In the genomic region with DNA sequence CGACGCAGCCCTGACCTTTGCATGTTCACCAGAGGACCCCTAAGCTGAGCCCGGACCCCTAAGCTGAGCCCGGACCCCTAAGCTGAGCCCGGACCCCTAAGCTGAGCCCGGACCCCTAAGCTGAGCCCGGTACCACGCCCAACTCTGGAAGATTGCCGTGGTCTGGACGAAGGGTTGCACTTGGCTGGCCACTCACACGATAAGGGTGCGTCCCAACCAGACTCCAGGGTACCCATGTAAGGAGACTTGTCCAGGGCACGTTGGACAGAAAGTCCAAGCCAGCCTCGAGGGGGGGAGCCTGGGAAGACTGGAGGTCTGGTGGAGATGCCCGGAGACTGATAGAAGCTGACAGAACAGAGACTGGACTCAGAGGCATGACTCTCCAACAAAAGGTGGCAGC, we compare ENCODE assay signal across 8 mouse cellular contexts. TPM values are rescaled to one million over a fixed set of nuclear protein-coding genes. Genes with fewer than 3 reads are reported as not detected.
DNase-seq lines count a peak whose midpoint lies in the region; ATAC-seq lines count a peak whose summit lies in the region.

No protein-coding gene starts in this region.

- H3K27ac ChIP-seq in embryonic facial prominence, embryonic 10.5 days (replicated peaks), result no peak overlapping the region
- no peak overlapping the region for H3K27ac ChIP-seq in hindbrain, embryonic 11.5 days (ENCODE audit: low read depth, low read length)
- H3K27ac ChIP-seq in midbrain, embryonic 11.5 days (ENCODE audit: low read depth, low read length), result no peak overlapping the region

- H3K4me2 ChIP-seq in hindbrain, embryonic 11.5 days (replicated peaks; ENCODE audit: low read depth, low read length), result no peak overlapping the region
- peak overlapping the region; percentile 94; the same call in 1 of the 2 replicates for H3K4me2 ChIP-seq in midbrain, embryonic 11.5 days

- 24% methylated on average over 15 of the region's 15 CpGs for WGBS in embryonic facial prominence, embryonic 10.5 days
- WGBS in hindbrain, embryonic 11.5 days, result 17% methylated on average over 15 of the region's 15 CpGs
- WGBS in midbrain, embryonic 11.5 days, result 19% methylated on average over 15 of the region's 15 CpGs

- H3K36me3 ChIP-seq in embryonic facial prominence, embryonic 10.5 days (replicated peaks), result no peaks in the 10 kb centered on the region
- no peaks in the 10 kb centered on the region for H3K36me3 ChIP-seq in hindbrain, embryonic 11.5 days (ENCODE audit: control insufficient read depth, insufficient read depth, low read length)
- no peaks in the 10 kb centered on the region for H3K36me3 ChIP-seq in midbrain, embryonic 11.5 days (ENCODE audit: control insufficient read depth, insufficient read depth, low read length)

- intact Hi-C loops in gastrocnemius, postnatal 36 days (cut with DNase I), result no loop called here

- H3K4me1 ChIP-seq in embryonic facial prominence, embryonic 10.5 days, result peaks cover 46% of the 10 kb centered on the region
- peaks cover 15% of the 10 kb centered on the region for H3K4me1 ChIP-seq in hindbrain, embryonic 11.5 days (replicated peaks; ENCODE audit: control insufficient read depth, insufficient read depth, low read length)
- peaks cover 25% of the 10 kb centered on the region for H3K4me1 ChIP-seq in midbrain, embryonic 11.5 days (ENCODE audit: control insufficient read depth, insufficient read depth, low read length)

- peaks cover 75% of the 10 kb centered on the region for H3K27me3 ChIP-seq in embryonic facial prominence, embryonic 10.5 days (replicated peaks; ENCODE audit: low read depth, poor library complexity, severe bottlenecking)
- H3K27me3 ChIP-seq in hindbrain, embryonic 11.5 days (ENCODE audit: control insufficient read depth, insufficient read depth, low read length), result peaks cover 25% of the 10 kb centered on the region
- peaks cover 31% of the 10 kb centered on the region for H3K27me3 ChIP-seq in midbrain, embryonic 11.5 days (ENCODE audit: control insufficient read depth, insufficient read depth, low read length)

- H3K4me3 ChIP-seq in embryonic facial prominence, embryonic 10.5 days, result peak overlapping the region; percentile 68
- peak overlapping the region; percentile 4; the same call in 1 of the 2 replicates for H3K4me3 ChIP-seq in hindbrain, embryonic 11.5 days (ENCODE audit: low read depth, low read length)
- H3K4me3 ChIP-seq in midbrain, embryonic 11.5 days (ENCODE audit: low read depth, low read length), result peak overlapping the region; percentile 52

- peak; percentile 33 to 51 for DNase-seq in heart, adult 18-20 months
- no peak for DNase-seq in heart, adult 8-10 months (ENCODE audit: low spot score)
- no peak for DNase-seq in embryonic facial prominence, embryonic 10.5 days (ENCODE audit: low spot score)
- no peak for DNase-seq in hindbrain, embryonic 11.5 days (ENCODE audit: low spot score)
- peak; percentile 85 for DNase-seq in midbrain, embryonic 11.5 days (ENCODE audit: low spot score, missing footprints)
- no peak for DNase-seq in spleen, postnatal 4 days (ENCODE audit: low spot score in 2 of 2)
- DNase-seq in gastrocnemius, postnatal 36 days, result no peak
- DNase-seq in frontal cortex, postnatal 14 days (ENCODE audit: low spot score in 2 of 2), result no peak

- no peak for ATAC-seq in hindbrain, embryonic 11.5 days (ENCODE audit: low FRiP score)
- ATAC-seq in midbrain, embryonic 11.5 days (ENCODE audit: low FRiP score), result no peak

- no peak overlapping the region for H3K9ac ChIP-seq in hindbrain, embryonic 11.5 days (ENCODE audit: low read depth, low read length)
- H3K9ac ChIP-seq in midbrain, embryonic 11.5 days (ENCODE audit: low read length), result no peak overlapping the region

- no peaks in the 10 kb centered on the region for H3K9me3 ChIP-seq in embryonic facial prominence, embryonic 10.5 days
- H3K9me3 ChIP-seq in hindbrain, embryonic 11.5 days (ENCODE audit: control insufficient read depth, low read length), result no peaks in the 10 kb centered on the region
- H3K9me3 ChIP-seq in midbrain, embryonic 11.5 days (ENCODE audit: control insufficient read depth, low read length), result no peaks in the 10 kb centered on the region

RNA-seq across cellular contexts. Expression of gene Eva1c, which starts 5.2 kb away (rescaled TPM):
- 1 to 10 TPM; 1.7 to 3.1 TPM for total RNA-seq in heart, adult 18-20 months (2021)
- 1 to 10 TPM; 1.6 TPM for total RNA-seq in heart, adult 8-10 months (2022)
- polyA plus RNA-seq in embryonic facial prominence, embryonic 10.5 days (2016; fragmentation: Nextera tagmentation; extraction: Ambion mirVana), result 0.36 and 0.41 TPM in 2 replicates
- 1.3 and 1.9 TPM in 2 replicates for polyA plus RNA-seq in hindbrain, embryonic 11.5 days (2014; fragmentation: Nextera tagmentation; extraction: Ambion mirVana)
- polyA plus RNA-seq in midbrain, embryonic 11.5 days (2014; fragmentation: Nextera tagmentation; extraction: Ambion mirVana), result 1.1 and 1.3 TPM in 2 replicates
- total RNA-seq in gastrocnemius, postnatal 36 days (2021), result under 1 TPM in 1 of 2 experiments, not detected in 1; 0.30 TPM

RNA-seq across cellular contexts. Expression of gene Urb1, which starts 21.5 kb away (rescaled TPM):
- total RNA-seq in heart, adult 18-20 months (2021), result 1 to 10 TPM; 5.5 to 7.3 TPM
- 1 to 10 TPM; 5.7 to 9.1 (median 7.4) TPM for total RNA-seq in heart, adult 8-10 months (2022)
- 10.9 and 11.5 TPM in 2 replicates for polyA plus RNA-seq in embryonic facial prominence, embryonic 10.5 days (2016; fragmentation: Nextera tagmentation; extraction: Ambion mirVana)
- polyA plus RNA-seq in hindbrain, embryonic 11.5 days (2014; fragmentation: Nextera tagmentation; extraction: Ambion mirVana), result 13.2 and 14.4 TPM in 2 replicates
- polyA plus RNA-seq in midbrain, embryonic 11.5 days (2014; fragmentation: Nextera tagmentation; extraction: Ambion mirVana), result 13.1 and 14.2 TPM in 2 replicates
- total RNA-seq in gastrocnemius, postnatal 36 days (2021), result 1 to 10 TPM; 3.9 to 5.0 TPM

Comparison
In these comparisons a context has a peak if more than half of its experiments do, and no peak if none do; other contexts are left out.
1. DNase-seq: peak in heart, adult 18-20 months (2 of 2) and midbrain, embryonic 11.5 days (single experiment); none in heart, adult 8-10 months (single experiment), embryonic facial prominence, embryonic 10.5 days (single experiment), hindbrain, embryonic 11.5 days (single experiment), spleen, postnatal 4 days (0 of 2), gastrocnemius, postnatal 36 days (0 of 2) and frontal cortex, postnatal 14 days (0 of 2).
2. H3K4me3 ChIP-seq: peak in every context shown above with its lines; median percentile 68 in embryonic facial prominence, embryonic 10.5 days; 52 in midbrain, embryonic 11.5 days; 4 in hindbrain, embryonic 11.5 days.